Mouse (Mus musculus): ENCODE data around the gene Cxcl13. TPM values are rescaled to one million over a fixed set of nuclear protein-coding genes. Genes with fewer than 3 reads are reported as not detected.

The Cxcl13 gene
- polyA plus RNA-seq, 1 experiment from 2014 or later: not detected

DNA sequence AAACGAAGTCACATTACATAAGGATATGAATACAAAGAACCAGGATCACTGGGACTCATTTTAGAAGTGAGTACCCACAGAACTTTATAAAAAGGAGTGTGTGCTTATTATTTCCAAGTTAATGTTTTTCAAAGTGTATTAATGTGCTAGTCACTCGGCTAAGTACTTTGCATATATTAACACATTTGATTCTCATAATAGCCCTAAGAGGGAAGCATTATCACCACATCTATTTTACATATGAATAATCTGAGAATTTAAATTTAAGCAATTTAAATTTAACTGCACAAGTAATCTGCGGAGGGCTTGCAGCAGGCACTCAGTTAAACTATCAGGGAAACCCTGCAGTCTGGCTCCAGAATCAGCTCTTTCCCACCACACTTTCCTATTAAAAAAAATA, 40.5 kb downstream of the Cxcl13 start:
- Histone ChIP-seq H3K4me3 (replicated peaks) (no peak overlapping the region), H3K4me1 (replicated peaks) (no peaks in the 10 kb centered on the region), H3K36me3 (no peaks in the 10 kb centered on the region), H3K9ac (replicated peaks) (no peak overlapping the region), H3K4me2 (replicated peaks) (no peak overlapping the region), H3K27me3 (peaks cover 5% of the 10 kb centered on the region; the same call in 1 of the 2 replicates), H3K27ac (no peak overlapping the region), H3K9me3 (no peaks in the 10 kb centered on the region)
- ATAC-seq: no peak
- 38% methylated on average over 3 of the region's 3 CpGs for WGBS

DNA sequence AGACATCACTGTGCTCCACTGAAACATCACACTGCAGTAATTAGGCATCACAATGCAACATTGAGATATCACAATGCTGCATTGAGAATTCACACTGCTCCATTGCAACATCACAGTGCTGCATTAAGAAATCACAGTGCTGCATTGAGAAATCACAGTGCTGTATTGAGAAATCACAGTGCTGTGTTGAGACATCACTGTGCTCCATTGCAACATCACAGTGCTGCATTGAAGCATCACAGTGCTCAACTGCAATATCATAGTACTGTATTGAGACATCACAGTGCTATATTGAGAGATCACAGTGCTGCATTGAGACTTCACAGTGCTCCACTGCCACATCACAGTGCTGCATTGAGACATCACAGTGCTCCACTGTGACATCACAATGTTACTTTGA, 46.6 kb downstream of the Cxcl13 start:
- H3K36me3 ChIP-seq: no peaks in the 10 kb centered on the region
- no peak overlapping the region for H3K4me3 ChIP-seq (replicated peaks)
- no peak overlapping the region for H3K27ac ChIP-seq
- H3K27me3 ChIP-seq: no peaks in the 10 kb centered on the region
- no peaks in the 10 kb centered on the region for H3K9me3 ChIP-seq
- no peak overlapping the region for H3K4me2 ChIP-seq (replicated peaks)
- no peak overlapping the region for H3K9ac ChIP-seq (replicated peaks)
- ATAC-seq: 0 out of 2 replicates have a peak, but pooled peaks have one; percentile 20
- no peaks in the 10 kb centered on the region for H3K4me1 ChIP-seq (replicated peaks)

DNA sequence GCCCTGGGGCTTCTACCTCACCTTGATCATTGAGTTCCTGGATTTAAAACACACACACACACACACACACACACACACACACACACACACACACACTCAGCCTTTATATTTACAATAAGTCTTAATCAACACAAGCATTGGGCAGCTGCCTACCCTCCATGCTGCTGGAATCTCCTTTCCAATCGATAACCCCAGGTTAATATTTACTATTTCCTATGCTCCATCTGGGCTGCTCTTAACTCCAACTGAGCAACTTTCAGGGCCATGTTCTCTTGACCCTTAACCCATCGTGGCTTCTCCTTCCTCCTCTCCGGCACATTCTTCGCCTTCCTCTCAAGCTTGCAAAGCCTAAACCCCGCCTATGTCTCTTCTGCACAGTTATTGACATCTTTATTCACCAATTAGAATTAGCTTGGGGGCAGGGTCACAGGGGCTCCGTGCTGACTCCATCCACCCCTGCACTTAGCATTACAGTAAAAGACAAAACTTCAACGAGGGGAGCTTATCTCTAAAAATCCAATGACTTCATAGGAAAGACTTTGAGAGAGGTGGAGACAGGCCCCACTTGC, 51.6 kb downstream of the Cxcl13 start:
- WGBS: 76% methylated on average over 7 of the region's 7 CpGs
- H3K27me3 ChIP-seq: no peaks in the 10 kb centered on the region
- H3K4me3 ChIP-seq (replicated peaks): no peak overlapping the region
- H3K9ac ChIP-seq (replicated peaks): no peak overlapping the region
- H3K9me3 ChIP-seq: no peaks in the 10 kb centered on the region
- ATAC-seq: no peak
- H3K4me2 ChIP-seq (replicated peaks): no peak overlapping the region
- H3K36me3 ChIP-seq: no peaks in the 10 kb centered on the region
- H3K4me1 ChIP-seq (replicated peaks): no peaks in the 10 kb centered on the region
- no peak overlapping the region for H3K27ac ChIP-seq

DNA sequence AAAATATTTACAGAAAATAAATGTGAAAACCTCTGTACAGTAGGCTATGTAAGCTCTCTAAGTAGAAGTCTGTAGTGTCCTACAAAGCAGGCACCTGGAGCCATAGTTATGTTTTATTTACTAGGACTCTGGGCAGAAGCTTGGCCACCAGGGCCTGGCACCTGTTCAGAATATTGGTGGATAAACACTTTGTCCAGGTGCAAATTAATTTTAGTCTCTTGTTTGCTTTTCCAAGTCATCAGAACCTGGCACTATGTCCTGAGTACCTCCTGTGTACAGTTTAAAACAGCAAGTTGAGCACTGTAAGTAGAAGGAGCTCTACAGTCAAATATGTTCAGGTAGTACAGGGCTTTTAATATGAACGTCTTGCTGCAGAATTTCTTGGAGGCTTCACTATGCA, 52.3 kb downstream of the Cxcl13 start:
- Histone ChIP-seq H3K9me3 (no peaks in the 10 kb centered on the region), H3K9ac (replicated peaks) (no peak overlapping the region), H3K4me1 (replicated peaks) (no peaks in the 10 kb centered on the region), H3K4me3 (replicated peaks) (no peak overlapping the region), H3K4me2 (replicated peaks) (no peak overlapping the region), H3K27ac (no peak overlapping the region), H3K27me3 (no peaks in the 10 kb centered on the region), H3K36me3 (no peaks in the 10 kb centered on the region)
- WGBS: 81% methylated on average over 1 of the region's 1 CpGs
- ATAC-seq: no peak

Other genes starting within 250 kb of the Cxcl13 start
- gene Gm7978, start 220.8 kb upstream of the Cxcl13 start, polyA plus RNA-seq (2015; fragmentation: Nextera tagmentation; extraction: Ambion mirVana): not detected in 2 replicates
- not detected in 2 replicates for gene Gm7982, start 214.9 kb upstream of the Cxcl13 start, polyA plus RNA-seq (2015; fragmentation: Nextera tagmentation; extraction: Ambion mirVana)
- not detected in 2 replicates for gene E330014E10Rik, start 181.0 kb upstream of the Cxcl13 start, polyA plus RNA-seq (2015; fragmentation: Nextera tagmentation; extraction: Ambion mirVana)
- gene Cnot6l, start 207.2 kb downstream of the Cxcl13 start, polyA plus RNA-seq (2015; fragmentation: Nextera tagmentation; extraction: Ambion mirVana): 13.4 and 13.8 TPM in 2 replicates

Measured in midbrain, embryonic 13.5 days (tissue).